Mouse (Mus musculus) spleen, adult 2 months (tissue): ENCODE measurements around the gene Rgs12. TPM values are rescaled to one million over a fixed set of nuclear protein-coding genes. Genes with fewer than 3 reads are reported as not detected.

ENCODE experiments used
- DNase-seq, 2 experiments: peaks; one replicate each; pipeline versions ENCODE4 v3.0.0 to v3.0.0-alpha.2; 2012 to 2021; ENCODE audit warnings: low spot score in 2 of 2, low read depth in 1 of 2
- H3K27ac ChIP-seq: fragments of 200-500 bp; 2 replicates; pipeline ENCODE4 v1.5.1; 2012; ENCODE audit warnings: low read length, inconsistent platforms; ENCODE audit not compliant: insufficient read depth
- H3K27me3 ChIP-seq: fragments of 200-500 bp; 2 replicates; pipeline ENCODE4 v1.6.1; 2012; ENCODE audit warnings: mild to moderate bottlenecking, moderate library complexity, low read length, inconsistent platforms; ENCODE audit not compliant: control insufficient read depth, insufficient read depth
- H3K36me3 ChIP-seq: fragments of 200-500 bp; 2 replicates; pipeline ENCODE4 v1.6.1; 2012; ENCODE audit warnings: mild to moderate bottlenecking, low read length, inconsistent platforms; ENCODE audit not compliant: control insufficient read depth, insufficient read depth
- H3K4me1 ChIP-seq: fragments of 200-500 bp; 2 replicates; pipeline ENCODE4 v1.6.1; 2011; ENCODE audit warnings: inconsistent platforms; ENCODE audit not compliant: control insufficient read depth, insufficient read depth, insufficient read length
- H3K4me3 ChIP-seq: fragments of 200-500 bp; 2 replicates; pipeline ENCODE4 v1.5.1; 2011; ENCODE audit warnings: mild to moderate bottlenecking, inconsistent platforms; ENCODE audit not compliant: insufficient read depth, insufficient read length; ENCODE audit errors: extremely low read depth
- CTCF ChIP-seq: fragments of 200-500 bp; IDR thresholded peaks from 2 replicates; pipeline ENCODE4 v1.5.1; 2011; ENCODE audit warnings: mild to moderate bottlenecking, inconsistent platforms; ENCODE audit not compliant: insufficient read depth, insufficient read length, insufficient replicate concordance; ENCODE audit errors: extremely low read depth
- POLR2A ChIP-seq: fragments of 200-500 bp; IDR thresholded peaks from 2 replicates; pipeline ENCODE4 v1.6.1; 2011; ENCODE audit warnings: low read depth, low read length, inconsistent platforms
- WGBS: fragments of 180-500 bp; shearing (Covaris S2); methylation state at CpG from one replicate; pipeline ENCODE4 v1.1.7; 2018; 5-methylcytosine and 5-hydroxymethylcytosine counted together
- polyA plus RNA-seq: library from polyadenylated mRNA; depleted of rRNA; stranded (reverse); fragments of >200 nt; gene quantifications from 2 replicates; pipeline ENCODE4 v1.2.3, GENCODE M21; 2012

The Rgs12 gene
- polyA plus RNA-seq, 1 experiment: 30.1 TPM

DNA sequence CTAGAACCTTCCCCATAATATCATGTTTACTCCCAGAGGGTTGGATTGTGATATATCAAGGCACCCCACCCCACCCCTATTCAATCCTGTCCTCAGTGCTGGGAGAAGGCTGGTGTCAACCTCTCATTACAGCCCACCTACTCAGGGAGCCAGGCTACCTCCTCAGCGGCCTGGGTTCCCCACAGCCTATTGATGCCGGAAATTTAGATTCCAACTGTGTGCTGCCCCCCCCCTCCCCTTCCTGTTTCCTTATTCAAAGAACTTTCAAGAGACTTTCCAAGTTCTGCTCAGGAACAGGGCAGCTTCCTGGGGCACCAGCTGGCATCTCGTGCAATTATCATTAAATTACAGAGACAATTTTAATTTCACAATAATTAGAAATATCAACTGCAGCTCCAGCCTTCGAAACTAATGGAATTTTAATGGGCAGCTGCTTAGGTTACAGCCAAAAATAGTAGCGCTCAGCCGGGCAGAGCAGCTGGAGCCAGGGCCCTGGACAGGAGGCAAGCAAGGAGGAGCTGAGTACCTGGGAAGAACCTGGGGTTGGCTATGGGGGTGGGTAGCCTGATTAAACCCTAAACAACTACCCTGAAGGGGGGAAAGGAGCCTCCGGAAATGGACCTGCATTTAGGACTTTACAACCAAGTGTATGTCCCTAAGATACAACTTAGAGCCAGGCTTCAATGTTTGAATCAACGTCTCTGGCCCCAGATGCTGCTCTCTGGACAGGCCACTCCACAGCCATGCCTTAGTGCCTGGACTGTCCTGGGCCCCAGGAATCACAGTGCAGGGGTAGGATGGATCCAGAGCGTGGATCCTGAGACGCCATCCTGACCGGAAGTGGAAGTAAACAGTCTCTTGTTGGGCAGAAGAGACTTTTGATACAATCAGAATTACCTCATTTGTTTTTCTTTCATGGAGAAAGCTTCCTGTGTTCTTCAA is 17.5 kb upstream of the Rgs12 start:
- TF ChIP-seq POLR2A: no peak
- TF ChIP-seq CTCF: no peak
- DNase-seq: no peak
- Histone ChIP-seq H3K4me3 (no peak overlapping the region), H3K27ac (0 out of 2 replicates have a peak overlapping the region, but pooled peaks have one; percentile 26), H3K36me3 (no peaks in the 10 kb centered on the region), H3K27me3 (no peaks in the 10 kb centered on the region), H3K4me1 (no peaks in the 10 kb centered on the region)
- WGBS: 62% methylated on average over 11 of the region's 11 CpGs

DNA sequence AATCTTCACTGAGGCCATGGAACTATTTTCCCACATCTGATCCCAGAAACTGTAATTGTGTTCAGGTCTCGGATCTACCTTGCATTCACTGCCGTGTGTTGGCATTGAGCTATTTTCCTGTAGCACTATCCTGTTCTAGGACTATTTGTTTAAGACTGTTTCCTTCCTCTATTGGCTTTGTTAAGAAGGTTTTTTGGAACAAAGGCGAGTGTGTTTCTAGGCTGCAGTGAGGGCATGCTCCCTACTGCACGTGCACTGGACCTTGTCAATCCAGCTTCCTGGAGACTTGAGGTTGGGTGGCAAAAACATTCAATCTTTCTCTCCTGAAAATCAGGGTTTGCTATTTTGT is 16.8 kb upstream of the Rgs12 start:
- Histone ChIP-seq H3K27me3 (no peaks in the 10 kb centered on the region), H3K4me1 (no peaks in the 10 kb centered on the region), H3K27ac (no peak overlapping the region), H3K4me3 (no peak overlapping the region), H3K36me3 (no peaks in the 10 kb centered on the region)
- no peak for TF ChIP-seq CTCF
- TF ChIP-seq POLR2A: no peak
- DNase-seq: no peak
- 44% methylated on average over 4 of the region's 4 CpGs for WGBS

DNA sequence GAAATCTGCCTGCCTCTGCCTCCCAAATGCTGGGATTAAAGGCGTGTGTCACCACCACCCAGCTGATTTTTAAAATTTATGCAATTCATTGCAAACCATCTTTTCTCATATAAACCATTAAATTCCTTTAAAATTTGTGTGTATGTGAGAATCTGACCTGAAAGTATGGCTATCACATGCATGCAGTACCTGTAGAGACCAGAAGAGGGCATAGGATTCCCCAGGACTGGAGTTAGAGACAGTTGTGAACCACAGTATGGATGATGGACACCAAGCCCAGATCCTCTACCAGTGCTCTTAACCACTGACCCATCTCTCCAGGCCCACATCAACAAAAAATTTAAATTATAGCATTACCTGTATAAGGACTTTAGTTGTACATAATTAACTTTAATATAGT is 15.8 kb upstream of the Rgs12 start:
- WGBS: 95% methylated on average over 1 of the region's 1 CpGs
- DNase-seq: no peak
- TF ChIP-seq CTCF (no peak), POLR2A (no peak)
- Histone ChIP-seq H3K27me3 (no peaks in the 10 kb centered on the region), H3K36me3 (no peaks in the 10 kb centered on the region), H3K4me3 (no peak overlapping the region), H3K4me1 (no peaks in the 10 kb centered on the region), H3K27ac (no peak overlapping the region)

DNA sequence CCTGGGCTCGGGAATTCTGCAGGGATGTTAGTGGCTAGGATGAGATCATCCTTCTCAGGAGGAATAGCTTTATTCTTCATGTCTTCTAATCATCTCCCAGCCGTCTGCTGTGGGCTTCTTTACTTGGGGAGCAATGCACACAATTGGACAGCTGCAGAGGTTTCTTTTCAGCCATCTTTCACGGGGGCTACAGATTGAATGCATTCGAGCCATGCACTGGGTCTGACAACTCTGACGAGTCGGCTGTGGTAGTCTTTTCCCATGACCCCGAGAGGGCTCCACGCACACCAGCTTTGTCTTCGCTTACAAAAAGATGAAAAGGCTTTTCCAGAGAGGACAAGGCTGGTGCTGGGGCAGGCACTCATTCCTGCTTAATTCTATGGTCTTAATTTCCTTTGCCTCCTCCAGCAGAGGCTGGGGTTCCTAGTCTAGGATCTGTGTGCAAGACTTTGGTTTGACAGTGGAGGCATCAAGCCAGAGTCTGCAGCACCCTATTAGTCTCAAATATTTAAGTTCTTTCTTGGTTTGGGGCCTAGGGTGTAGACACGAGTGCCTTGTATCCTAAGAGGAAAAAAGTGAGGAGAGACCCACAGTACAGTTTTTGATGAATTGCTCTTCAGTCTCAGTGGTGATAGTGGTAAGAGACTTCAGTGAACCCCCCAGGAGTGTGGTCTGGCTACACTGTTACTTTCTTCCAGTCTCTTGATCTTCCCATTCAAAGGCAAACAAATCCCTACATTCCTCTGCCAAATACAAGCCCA is 7.4 kb upstream of the Rgs12 start:
- no peak for DNase-seq
- TF ChIP-seq POLR2A (no peak), CTCF (no peak)
- Histone ChIP-seq H3K4me1 (no peaks in the 10 kb centered on the region), H3K27me3 (no peaks in the 10 kb centered on the region), H3K27ac (no peak overlapping the region), H3K36me3 (no peaks in the 10 kb centered on the region), H3K4me3 (no peak overlapping the region)
- 88% methylated on average over 10 of the region's 10 CpGs for WGBS

DNA sequence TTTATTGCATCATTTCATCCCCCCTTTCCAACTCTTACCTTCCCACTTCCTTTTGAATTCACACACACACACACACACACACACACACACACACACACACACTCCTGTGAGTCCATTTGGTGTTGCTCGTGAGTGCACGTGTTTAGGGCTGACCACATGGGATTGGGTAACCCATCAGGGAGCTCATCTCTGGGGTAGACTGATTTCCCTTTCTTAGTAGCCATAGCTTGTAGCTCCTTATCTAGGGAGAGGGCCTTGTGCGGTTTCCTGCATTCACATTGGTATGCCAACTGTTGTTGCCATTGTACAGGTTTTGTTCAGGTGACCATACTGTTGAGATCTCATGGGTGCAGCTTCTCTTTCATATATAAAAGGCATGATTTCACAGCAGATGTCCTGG is 5.8 kb upstream of the Rgs12 start:
- TF ChIP-seq POLR2A: no peak
- WGBS: 67% methylated on average over 3 of the region's 3 CpGs
- no peak overlapping the region for H3K27ac ChIP-seq
- H3K4me3 ChIP-seq: no peak overlapping the region
- no peak for DNase-seq
- H3K27me3 ChIP-seq: no peaks in the 10 kb centered on the region
- H3K36me3 ChIP-seq: no peaks in the 10 kb centered on the region
- H3K4me1 ChIP-seq: peaks cover under 1% of the 10 kb centered on the region; the same call in 1 of the 2 replicates

DNA sequence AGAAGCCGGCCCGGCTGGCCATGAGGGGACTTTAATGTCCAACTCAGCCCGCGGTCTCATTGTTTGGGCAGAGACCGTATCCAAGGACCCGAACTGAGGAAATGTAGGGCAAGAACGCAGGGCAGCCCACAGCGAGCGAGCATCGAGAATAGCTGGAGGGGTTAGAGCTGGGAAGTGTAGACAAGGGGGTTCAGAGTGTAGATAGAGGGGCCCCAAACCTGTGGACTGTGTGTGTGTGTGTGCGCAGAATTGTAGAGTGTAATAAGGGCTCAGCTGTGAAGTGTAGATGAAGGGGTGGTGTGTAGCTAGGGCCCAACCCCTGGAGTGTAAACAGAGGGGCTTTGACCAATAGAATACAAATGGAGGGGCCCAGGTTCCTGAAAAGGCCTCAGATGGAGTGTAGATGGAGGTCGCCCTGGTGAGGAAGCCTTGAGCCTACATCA is 545 bp downstream of the Rgs12 start:
- peak overlapping the region; percentile 70 for H3K4me3 ChIP-seq
- H3K27ac ChIP-seq: peak overlapping the region; percentile 44
- WGBS: 7% methylated on average over 12 of the region's 12 CpGs
- DNase-seq: no peak
- no peaks in the 10 kb centered on the region for H3K36me3 ChIP-seq
- TF ChIP-seq POLR2A (no peak), CTCF (no peak)
- H3K4me1 ChIP-seq: peaks cover 5% of the 10 kb centered on the region; the same call in 1 of the 2 replicates
- H3K27me3 ChIP-seq: no peaks in the 10 kb centered on the region

DNA sequence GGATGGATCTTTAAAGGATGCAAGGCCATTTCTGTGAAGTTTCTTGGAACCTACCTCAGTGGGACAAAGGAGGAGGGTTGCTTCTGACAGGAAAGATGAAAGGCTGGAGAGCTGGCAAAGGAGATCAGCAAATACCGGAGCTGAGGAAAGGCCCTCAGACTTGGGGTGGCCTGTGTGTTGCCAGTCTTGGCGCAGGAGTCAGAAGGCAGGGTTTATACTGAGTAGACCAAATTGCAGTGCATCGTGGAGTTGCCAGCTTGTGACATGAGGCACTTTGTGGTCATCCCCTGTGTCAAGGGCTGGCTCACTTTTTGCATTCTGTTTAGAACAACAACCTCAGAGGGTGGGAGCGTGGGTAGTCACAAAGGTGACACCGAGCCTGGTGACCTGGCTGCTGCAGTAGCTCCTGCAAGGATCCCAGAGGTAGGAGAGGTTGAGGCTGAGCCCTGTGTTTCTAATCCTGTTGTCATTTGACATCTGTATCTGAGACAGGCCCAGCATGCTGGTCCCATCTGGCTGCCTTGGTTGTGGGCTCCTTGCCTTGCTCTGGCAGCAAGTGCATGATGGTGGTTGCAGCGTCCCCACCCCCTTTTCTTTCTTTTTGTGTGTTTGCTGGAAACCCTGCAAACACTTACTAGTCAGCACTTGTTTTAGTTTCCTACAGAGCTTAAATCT is 1.4 kb downstream of the Rgs12 start:
- no peaks in the 10 kb centered on the region for H3K27me3 ChIP-seq
- H3K27ac ChIP-seq: no peak overlapping the region
- TF ChIP-seq POLR2A: no peak
- TF ChIP-seq CTCF: no peak
- H3K36me3 ChIP-seq: no peaks in the 10 kb centered on the region
- H3K4me3 ChIP-seq: no peak overlapping the region
- 92% methylated on average over 6 of the region's 6 CpGs for WGBS
- peaks cover 5% of the 10 kb centered on the region; the same call in 1 of the 2 replicates for H3K4me1 ChIP-seq
- no peak for DNase-seq
